Mouse (Mus musculus) cerebellum, postnatal 25 days (tissue): ENCODE results near the gene Gal3st2b.
"Not testable (repeated sequence)": the region's sequence is repeated elsewhere in the genome, so short reads cannot be mapped to it uniquely, and the experiment has no call there.

Experiments
- DNase-seq, 2 experiments: peaks; one replicate each; pipeline ENCODE4 v3.0.0; 2021; ENCODE audit warnings: mixed read lengths in 2 of 2

Gal3st2b gene

DNA sequence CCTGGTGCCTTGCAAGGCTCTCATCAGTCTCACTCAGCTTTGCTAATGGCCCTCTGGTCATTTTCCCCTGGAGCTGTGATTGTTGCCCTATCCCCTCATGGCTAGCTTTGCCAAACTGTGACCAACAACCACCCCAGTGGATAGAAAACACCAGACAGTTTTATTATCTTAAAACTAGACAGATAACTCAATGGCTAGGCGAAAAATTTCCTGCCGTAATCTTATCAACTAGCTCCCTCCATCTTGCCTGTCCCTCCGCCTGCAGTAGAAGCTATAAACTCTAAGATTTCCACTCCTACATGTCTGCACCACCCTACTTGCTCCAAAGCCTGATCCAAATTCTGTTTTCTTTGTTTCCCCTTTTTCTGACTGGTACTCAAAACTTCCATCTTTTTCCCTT lies 68.1 kb downstream of the Gal3st2b start:
- no peak for DNase-seq

GRCm38 (mm10) chr1:93988786-93989185 lies 70.7 kb downstream of the Gal3st2b start:
- no peak for DNase-seq

DNA sequence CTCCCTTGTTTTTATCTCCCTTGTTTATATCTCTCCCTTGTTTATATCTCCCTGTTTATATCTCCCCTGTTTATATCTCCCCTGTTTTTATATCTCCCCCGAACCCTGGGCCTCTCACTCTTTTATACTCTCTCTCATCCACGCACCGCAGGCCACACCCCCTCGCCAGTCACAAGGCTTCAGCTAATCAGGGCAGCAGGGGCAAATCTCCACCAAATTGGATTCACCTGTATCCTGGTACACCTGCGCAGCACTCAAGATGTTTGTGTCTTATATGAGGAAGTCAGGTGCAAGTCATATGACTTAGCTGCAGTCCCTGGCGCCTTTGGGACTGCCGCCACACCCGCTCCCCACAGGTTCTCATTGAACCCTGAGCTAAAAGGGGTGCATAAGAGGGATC lies 72.1 kb downstream of the Gal3st2b start, which contains the start of gene Gal3st2c:
Gene Gal3st2c, plus strand, starts transcription at position 301 of the 400 bp plus-strand sequence.
- not testable (repeated sequence) for DNase-seq

- DNase-seq, result not testable (repeated sequence)
Measured at GRCm38 (mm10) chr1:93991068-93991467, 73.0 kb downstream of the Gal3st2b start.

DNA sequence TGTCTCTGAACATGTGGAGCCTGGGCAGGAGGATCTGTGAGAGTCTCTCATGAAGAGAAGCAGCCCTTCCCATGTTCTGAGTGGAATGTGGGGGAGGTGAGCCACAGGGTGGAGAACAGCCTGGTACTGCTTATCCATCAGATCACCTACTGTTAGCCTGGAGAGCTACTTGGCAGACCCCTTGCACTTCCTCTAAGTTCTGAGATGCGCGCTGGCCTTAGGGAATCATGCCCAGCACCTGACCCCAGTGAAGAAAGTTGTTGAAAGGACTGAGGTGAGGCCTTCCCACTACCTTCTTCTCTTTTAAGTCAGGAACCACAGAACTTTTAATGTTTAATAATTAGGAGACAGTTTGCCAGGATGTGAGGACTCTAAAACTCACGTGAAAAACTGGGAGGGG lies 73.4 kb downstream of the Gal3st2b start:
- DNase-seq, result not testable (repeated sequence)
